Mouse (Mus musculus) CH12.LX (cell line): Measurements from ENCODE around the gene Commd1. TPM values are rescaled to one million over a fixed set of nuclear protein-coding genes. Genes with fewer than 3 reads are reported as not detected.
A peak's percentile ranks its signal among the peaks of the same experiment; 100 is the strongest.

ENCODE experiments used
- DNase-seq: peaks from one replicate; pipeline ENCODE4 v3.0.0-alpha.2; 2013; ENCODE audit errors: extremely low read depth
- H3K27ac ChIP-seq: 2 replicates; pipeline ENCODE4 v1.5.1; 2012; ENCODE audit warnings: low read depth, mild to moderate bottlenecking, control low read depth, moderate library complexity; ENCODE audit not compliant: insufficient read depth
- H3K27me3 ChIP-seq: replicated peaks from 2 replicates; pipeline ENCODE3; 2012; ENCODE audit warnings: inconsistent platforms
- H3K36me3 ChIP-seq, 2 experiments: replicated peaks in 1 of 2; 2 replicates each; pipeline versions ENCODE3 to v1.6.1; 2012; ENCODE audit warnings: inconsistent platforms in 1 of 2, low read length in 1 of 2, mild to moderate bottlenecking in 1 of 2, mixed read lengths in 1 of 2, moderate library complexity in 1 of 2; ENCODE audit not compliant: control insufficient read depth in 1 of 2, insufficient read depth in 1 of 2
- H3K4me1 ChIP-seq, 2 experiments: 2 replicates each; pipeline ENCODE4 v1.6.1; 2012; ENCODE audit warnings: inconsistent platforms in 1 of 2, moderate library complexity in 1 of 2; ENCODE audit not compliant: insufficient read depth in 2 of 2, control insufficient read depth in 1 of 2
- H3K4me2 ChIP-seq: 2 replicates; pipeline ENCODE4 v1.6.1; 2012; ENCODE audit warnings: low read depth, mild to moderate bottlenecking, control low read depth; ENCODE audit not compliant: poor library complexity, insufficient read depth, severe bottlenecking
- H3K4me3 ChIP-seq, 3 experiments: fragments of 150-350 bp in 1 of 3; sonication (generic) in 1 of 3; replicated peaks in 1 of 3; 2 replicates each; pipeline versions ENCODE3 to v1.5.1; 2011 to 2012; ENCODE audit warnings: low read depth in 2 of 3, low read length in 2 of 3, mild to moderate bottlenecking in 2 of 3, moderate library complexity in 2 of 3, control low read depth in 1 of 3, improper control_type of control experiment in 1 of 3, inconsistent platforms in 1 of 3, mixed read lengths in 1 of 3; ENCODE audit not compliant: poor library complexity in 1 of 3
- H3K79me2 ChIP-seq: replicated peaks from 2 replicates; pipeline ENCODE4 v1.6.1; 2012; ENCODE audit warnings: mild to moderate bottlenecking, moderate library complexity; ENCODE audit not compliant: control insufficient read depth, poor library complexity, insufficient read depth, severe bottlenecking; ENCODE audit errors: extremely low read depth
- H3K9ac ChIP-seq: 2 replicates; pipeline ENCODE4 v1.6.1; 2012; ENCODE audit warnings: low read depth, mild to moderate bottlenecking, control low read depth, moderate library complexity; ENCODE audit not compliant: insufficient read depth
- H3K9me3 ChIP-seq: replicated peaks from 2 replicates; pipeline ENCODE3; 2012; ENCODE audit warnings: low read length, inconsistent platforms, mixed read lengths
- BHLHE40 ChIP-seq: IDR thresholded peaks from 2 replicates; pipeline ENCODE4 v1.6.1; 2011; ENCODE audit warnings: mild to moderate bottlenecking, low read depth, low read length, improper control_type of control experiment
- CHD1 ChIP-seq: IDR thresholded peaks from 2 replicates; pipeline ENCODE4 v1.6.1; 2012; ENCODE audit warnings: low read depth, low read length, improper control_type of control experiment, inconsistent platforms
- CHD2 ChIP-seq: IDR thresholded peaks from 2 replicates; pipeline ENCODE4 v1.6.1; 2011; ENCODE audit warnings: low read length, improper control_type of control experiment
- CTCF ChIP-seq, 2 experiments: IDR thresholded peaks in 1 of 2; conservative IDR thresholded peaks in 1 of 2; 2 replicates each; pipeline ENCODE4 v1.5.1; 2011 to 2012; ENCODE audit warnings: low read depth in 2 of 2, low read length in 2 of 2, improper control_type of control experiment in 1 of 2, inconsistent platforms in 1 of 2, mild to moderate bottlenecking in 1 of 2, moderate library complexity in 1 of 2
- E2F4 ChIP-seq: IDR thresholded peaks from 2 replicates; pipeline ENCODE4 v1.6.1; 2011; ENCODE audit warnings: low read depth, low read length, improper control_type of control experiment; ENCODE audit not compliant: insufficient replicate concordance
- ELF1 ChIP-seq: IDR thresholded peaks from 2 replicates; pipeline ENCODE4 v1.6.1; 2014; ENCODE audit warnings: low read depth, mild to moderate bottlenecking, inconsistent platforms, low read length, improper control_type of control experiment
- EP300 ChIP-seq: IDR thresholded peaks from 2 replicates; pipeline ENCODE4 v1.6.1; 2011; ENCODE audit warnings: low read length, improper control_type of control experiment
- ETS1 ChIP-seq: conservative IDR thresholded peaks from 2 replicates; pipeline ENCODE4 v1.6.1; 2012; ENCODE audit warnings: low read depth, mild to moderate bottlenecking, inconsistent platforms, low read length, improper control_type of control experiment, moderate library complexity
- GABPA ChIP-seq: IDR thresholded peaks from 2 replicates; pipeline ENCODE4 v1.6.1; 2012; ENCODE audit warnings: low read depth, low read length, improper control_type of control experiment, inconsistent platforms; ENCODE audit not compliant: insufficient replicate concordance
- HCFC1 ChIP-seq: IDR thresholded peaks from 2 replicates; pipeline ENCODE4 v1.6.1; 2012; ENCODE audit warnings: low read depth, mild to moderate bottlenecking, inconsistent platforms, low read length, improper control_type of control experiment
- IRF4 ChIP-seq: IDR thresholded peaks from 2 replicates; pipeline ENCODE4 v1.6.1; 2014; ENCODE audit warnings: low read depth, mild to moderate bottlenecking, inconsistent platforms, low read length, improper control_type of control experiment
- JUN ChIP-seq: IDR thresholded peaks from 2 replicates; pipeline ENCODE4 v1.6.1; 2011; ENCODE audit warnings: low read depth, mild to moderate bottlenecking, low read length, improper control_type of control experiment, moderate library complexity; ENCODE audit not compliant: insufficient read depth
- JUND ChIP-seq: conservative IDR thresholded peaks from 2 replicates; pipeline ENCODE4 v1.6.1; 2011; ENCODE audit warnings: low read depth, low read length, improper control_type of control experiment
- KAT2A ChIP-seq: IDR thresholded peaks from 2 replicates; pipeline ENCODE4 v1.6.1; 2012; ENCODE audit warnings: low read length, improper control_type of control experiment, inconsistent platforms; ENCODE audit not compliant: insufficient replicate concordance
- MAFK ChIP-seq: IDR thresholded peaks from 2 replicates; pipeline ENCODE4 v1.6.1; 2011; ENCODE audit warnings: low read length, improper control_type of control experiment; ENCODE audit not compliant: insufficient replicate concordance
- MAX ChIP-seq: IDR thresholded peaks from 2 replicates; pipeline ENCODE4 v1.6.1; 2011; ENCODE audit warnings: low read length, improper control_type of control experiment
- MAZ ChIP-seq: IDR thresholded peaks from 2 replicates; pipeline ENCODE4 v1.6.1; 2012; ENCODE audit warnings: low read depth, mild to moderate bottlenecking, inconsistent platforms, low read length, improper control_type of control experiment, moderate library complexity
- MEF2A ChIP-seq: IDR thresholded peaks from 2 replicates; pipeline ENCODE4 v1.6.1; 2014; ENCODE audit warnings: low read depth, mild to moderate bottlenecking, inconsistent platforms, low read length, improper control_type of control experiment, borderline replicate concordance
- MXI1 ChIP-seq: IDR thresholded peaks from 2 replicates; pipeline ENCODE4 v1.6.1; 2011; ENCODE audit warnings: mild to moderate bottlenecking, low read depth, low read length, improper control_type of control experiment
- MYC ChIP-seq: IDR thresholded peaks from 2 replicates; pipeline ENCODE4 v1.6.1; 2011; ENCODE audit warnings: low read depth, mild to moderate bottlenecking, improper control_type of control experiment, low read length
- NELFE ChIP-seq: IDR thresholded peaks from 2 replicates; pipeline ENCODE4 v1.6.1; 2011; ENCODE audit warnings: low read depth, low read length, improper control_type of control experiment
- NRF1 ChIP-seq: IDR thresholded peaks from 2 replicates; pipeline ENCODE4 v1.6.1; 2014; ENCODE audit warnings: low read depth, mild to moderate bottlenecking, inconsistent platforms, low read length, improper control_type of control experiment, moderate library complexity
- PAX5 ChIP-seq: IDR thresholded peaks from 2 replicates; pipeline ENCODE4 v1.6.1; 2012; ENCODE audit warnings: low read length, inconsistent platforms, mixed read lengths
- POLR2A ChIP-seq: IDR thresholded peaks from 2 replicates; pipeline ENCODE4 v1.6.1; 2011; ENCODE audit warnings: low read depth, mild to moderate bottlenecking, improper control_type of control experiment, low read length
- POLR2AphosphoS2 ChIP-seq: IDR thresholded peaks from 2 replicates; pipeline ENCODE4 v1.6.1; 2011; ENCODE audit warnings: low read depth, low read length, improper control_type of control experiment
- RAD21 ChIP-seq: IDR thresholded peaks from 2 replicates; pipeline ENCODE4 v1.6.1; 2011; ENCODE audit warnings: low read depth, mild to moderate bottlenecking, low read length, improper control_type of control experiment, moderate library complexity
- RCOR1 ChIP-seq: conservative IDR thresholded peaks from 2 replicates; pipeline ENCODE4 v1.6.1; 2012; ENCODE audit warnings: low read depth, mild to moderate bottlenecking, inconsistent platforms, low read length, improper control_type of control experiment
- SIN3A ChIP-seq: IDR thresholded peaks from 2 replicates; pipeline ENCODE4 v1.6.1; 2012; ENCODE audit warnings: low read length, improper control_type of control experiment, inconsistent platforms
- SMC3 ChIP-seq: IDR thresholded peaks from 2 replicates; pipeline ENCODE4 v1.6.1; 2011; ENCODE audit warnings: low read depth, low read length, improper control_type of control experiment
- TBP ChIP-seq: conservative IDR thresholded peaks from 2 replicates; pipeline ENCODE4 v1.6.1; 2011; ENCODE audit warnings: low read depth, low read length, improper control_type of control experiment
- TCF12 ChIP-seq: IDR thresholded peaks from 2 replicates; pipeline ENCODE4 v1.6.1; 2014; ENCODE audit warnings: low read depth, mild to moderate bottlenecking, inconsistent platforms, low read length, improper control_type of control experiment
- UBTF ChIP-seq: IDR thresholded peaks from 2 replicates; pipeline ENCODE4 v1.6.1; 2012; ENCODE audit warnings: low read depth, mild to moderate bottlenecking, inconsistent platforms, low read length, improper control_type of control experiment, moderate library complexity
- USF1 ChIP-seq: IDR thresholded peaks from 2 replicates; pipeline ENCODE4 v1.6.1; 2014; ENCODE audit warnings: low read depth, mild to moderate bottlenecking, inconsistent platforms, low read length, improper control_type of control experiment
- USF2 ChIP-seq: conservative IDR thresholded peaks from 2 replicates; pipeline ENCODE4 v1.6.1; 2011; ENCODE audit warnings: low read depth, low read length, improper control_type of control experiment
- ZC3H11A ChIP-seq: IDR thresholded peaks from 2 replicates; pipeline ENCODE4 v1.6.1; 2012; ENCODE audit warnings: low read depth, mild to moderate bottlenecking, inconsistent platforms, low read length, improper control_type of control experiment
- ZKSCAN1 ChIP-seq: IDR thresholded peaks from 2 replicates; pipeline ENCODE4 v1.6.1; 2012; ENCODE audit warnings: low read depth, inconsistent platforms, low read length, improper control_type of control experiment, borderline replicate concordance
- ZMIZ1 ChIP-seq: IDR thresholded peaks from 2 replicates; pipeline ENCODE4 v1.6.1; 2012; ENCODE audit warnings: low read depth, mild to moderate bottlenecking, inconsistent platforms, low read length, improper control_type of control experiment
- ZNF384 ChIP-seq: IDR thresholded peaks from 2 replicates; pipeline ENCODE4 v1.6.1; 2012; ENCODE audit warnings: low read depth, low read length, improper control_type of control experiment, inconsistent platforms
- dilution Hi-C: fragments of 300-500 bp; cut with MboI; formaldehyde crosslinking; loops from 2 replicates; pipeline ENCODE4 v1.14.3; 2020; ENCODE audit warnings: low sequenced_read_pairs; ENCODE audit not compliant: extremely low pct_unique_long_range_greater_than_20kb, extremely low pct_ligation_motif_present
- in situ Hi-C: fragments of 300-500 bp; cut with MboI; formaldehyde crosslinking; loops from 3 replicates; pipeline ENCODE4 v1.14.3; 2019; ENCODE audit warnings: low sequenced_read_pairs, low pct_ligation_motif_present, low pct_unique_long_range_greater_than_20kb, mixed read lengths
- polyA plus RNA-seq: library from polyadenylated mRNA; unstranded; fragments of >175 nt; gene quantifications from 2 replicates; pipeline ENCODE4 v1.2.1, GENCODE M21; 2012; ENCODE audit warnings: low read depth; ENCODE audit not compliant: insufficient read length
- total RNA-seq, 2 experiments: library from RNA; depleted of rRNA; stranded (reverse); fragments of 300-350 nt in 1 of 2; fragments of >200 nt in 1 of 2; gene quantifications; 2 replicates each; pipeline ENCODE4 v1.2.3; 2012 to 2014

Commd1 gene
- total and polyA plus RNA-seq, 3 experiments: 109 to 163 (median 113) TPM

- peak overlapping the region; percentile 58 for H3K9ac ChIP-seq
- dilution Hi-C loops: no loop called here
- H3K27ac ChIP-seq: peak overlapping the region; percentile 95
- peak overlapping the region; percentile 99 for H3K4me2 ChIP-seq
- H3K4me1 ChIP-seq: peaks cover 41 to 95% of the 10 kb centered on the region in 2 experiments
- peak overlapping the region; percentile 6 to 21 (median 21) for H3K4me3 ChIP-seq
- no peak for DNase-seq
- in situ Hi-C loops: no loop called here
- peaks cover 0 to 39% of the 10 kb centered on the region in 2 experiments for H3K36me3 ChIP-seq
- no peaks in the 10 kb centered on the region for H3K27me3 ChIP-seq
- TF ChIP-seq ZKSCAN1: no peak
- no peak for TF ChIP-seq RAD21
- no peak for TF ChIP-seq ZC3H11A
- peak; percentile 99 for TF ChIP-seq BHLHE40
- peak; percentile 86 for TF ChIP-seq MXI1
- TF ChIP-seq JUND: peak; percentile 82
- no peak for TF ChIP-seq USF1
- TF ChIP-seq E2F4: no peak
- no peak for TF ChIP-seq GABPA
- TF ChIP-seq MAX: peak; percentile 84
- TF ChIP-seq CHD2: peak; percentile 26; the same call in 1 of the 2 replicates
- TF ChIP-seq MAFK: 0 out of 2 replicates have a peak, but pooled peaks have one; percentile 22
- TF ChIP-seq JUN: peak; percentile 89
- TF ChIP-seq TCF12: peak; percentile 63; the same call in 1 of the 2 replicates
- TF ChIP-seq ELF1: no peak
- peak; percentile 92 for TF ChIP-seq EP300
- TF ChIP-seq NRF1: no peak
- TF ChIP-seq CHD1: peak; percentile 82
- 0 out of 2 replicates have a peak, but pooled peaks have one; percentile 25 for TF ChIP-seq KAT2A
- no peak for TF ChIP-seq HCFC1
- peak; percentile 78 for TF ChIP-seq MEF2A
- no peak for TF ChIP-seq USF2
- peak; percentile 79; the same call in 1 of the 2 replicates for TF ChIP-seq MYC
- TF ChIP-seq IRF4: peak; percentile 76
- TF ChIP-seq SMC3: peak; percentile 4; the same call in 1 of the 2 replicates
- TF ChIP-seq POLR2A: no peak
- TF ChIP-seq ETS1: peak; percentile 95
- TF ChIP-seq NELFE: no peak
- peak; percentile 74 for TF ChIP-seq RCOR1
- TF ChIP-seq ZMIZ1: 0 out of 2 replicates have a peak, but pooled peaks have one; percentile 34
- 0 out of 2 replicates have a peak, but pooled peaks have one; percentile 14 for TF ChIP-seq MAZ
- TF ChIP-seq TBP: no peak
- no peak for TF ChIP-seq CTCF (conservative IDR thresholded peaks at IDR 0.05 in 1 of 2, IDR thresholded peaks at IDR 0.05 in 1 of 2; ENCODE audit: low read depth in 2 of 2, low read length in 2 of 2)
- TF ChIP-seq UBTF: no peak
- TF ChIP-seq SIN3A: peak; percentile 89
- peak; percentile 68 for TF ChIP-seq ZNF384
- TF ChIP-seq PAX5: no peak
- no peak for TF ChIP-seq POLR2AphosphoS2
- TF ChIP-seq, all 38 proteins: peak for 21
- peaks cover 92% of the 10 kb centered on the region for H3K79me2 ChIP-seq
- H3K9me3 ChIP-seq: no peaks in the 10 kb centered on the region
These were observed 135.0 kb downstream of the Commd1 start for GRCm38 (mm10) chr11:22846960-22847731.
